Mouse (Mus musculus) monocyte, adult 2 months (primary cell): Measurements from ENCODE around the gene Mrps16.

ENCODE experiments used
- DNase-seq, 2 experiments: peaks; one replicate each; pipeline ENCODE4 v3.0.0; 2022; ENCODE audit warnings: low spot score in 2 of 2, low read depth in 1 of 2

Mrps16 gene

DNA sequence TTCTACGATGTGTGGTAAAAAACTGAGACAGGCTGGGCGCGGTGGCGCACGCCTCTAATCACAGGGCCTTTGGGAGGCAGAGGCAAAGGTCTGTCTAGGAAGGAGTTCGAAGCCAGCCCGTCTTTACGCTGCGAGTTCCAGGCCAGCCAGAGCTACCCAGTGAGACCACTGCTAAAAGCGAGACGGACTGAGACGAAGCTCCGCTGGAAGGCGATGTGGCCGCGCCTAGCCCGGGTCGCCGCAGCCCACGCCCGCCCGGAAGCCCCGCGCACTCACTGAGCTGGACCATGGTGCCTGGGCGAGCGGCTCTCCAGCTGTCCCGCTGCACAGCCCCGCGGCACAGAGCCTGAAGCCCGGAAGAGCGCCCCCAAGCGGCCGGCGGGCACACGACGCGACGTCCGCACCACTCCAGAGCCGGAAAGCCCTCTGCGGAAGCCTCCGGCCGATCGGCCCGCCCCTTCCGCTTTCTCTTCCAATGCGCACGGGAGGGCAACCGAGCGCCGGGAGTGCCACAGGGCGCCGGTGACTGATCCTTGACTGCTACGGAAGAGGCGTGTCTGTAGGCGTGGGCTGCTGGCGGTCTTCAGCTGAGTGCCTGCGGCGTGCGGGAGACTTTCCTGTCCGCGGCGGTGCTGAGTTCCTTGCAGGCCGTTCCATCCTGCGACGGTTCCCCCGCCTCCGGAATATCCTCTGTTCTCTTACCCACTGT lies at the start of gene Mrps16:
Gene Mrps16 (minus strand): TSS at position 430 of the 709 bp plus-strand sequence.
- peak; percentile 86 to 87 for DNase-seq

DNA sequence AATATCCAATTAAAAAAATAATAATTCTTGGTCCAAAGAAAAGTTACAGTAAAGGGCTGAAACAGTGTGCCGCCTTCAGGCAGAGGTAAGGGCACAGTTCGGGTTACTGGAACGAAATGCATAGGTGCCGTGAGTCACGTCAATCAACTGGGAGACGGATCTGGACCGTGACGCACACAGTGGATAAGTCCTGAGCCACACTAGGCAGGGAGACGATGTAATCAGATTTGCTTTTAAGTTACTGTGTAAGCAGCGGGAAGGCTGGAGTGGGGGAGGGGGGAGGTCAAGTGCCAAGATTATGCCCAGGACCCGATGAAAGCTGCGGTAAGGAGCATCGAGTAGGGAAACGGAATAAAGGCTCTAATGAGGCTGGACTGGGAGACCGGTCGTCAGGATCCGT lies 48.8 kb upstream of the Mrps16 start:
- DNase-seq = no peak

DNA sequence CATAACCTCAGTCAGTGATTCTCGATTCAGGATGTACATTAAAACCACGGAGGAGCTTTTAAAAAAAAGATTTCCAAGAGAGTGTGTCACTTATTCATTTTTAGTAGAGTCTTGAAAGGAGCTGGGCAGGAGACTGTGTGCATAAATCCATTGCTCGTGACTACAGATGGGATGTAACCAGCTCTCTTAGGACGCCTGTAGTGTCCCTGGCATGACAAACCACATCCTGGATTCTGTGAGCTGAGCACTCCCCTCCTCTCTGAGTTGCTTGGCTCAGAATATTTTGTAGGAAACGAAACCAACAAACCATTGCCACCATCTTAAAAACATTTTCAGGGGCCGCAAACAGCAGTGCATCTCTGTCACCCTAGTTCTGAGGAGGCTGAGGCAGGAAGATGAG lies 43.5 kb upstream of the Mrps16 start:
- no peak for DNase-seq

- no peak for DNase-seq
Measured at GRCm38 (mm10) chr14:20432420-20432819, 39.0 kb upstream of the Mrps16 start.

DNA sequence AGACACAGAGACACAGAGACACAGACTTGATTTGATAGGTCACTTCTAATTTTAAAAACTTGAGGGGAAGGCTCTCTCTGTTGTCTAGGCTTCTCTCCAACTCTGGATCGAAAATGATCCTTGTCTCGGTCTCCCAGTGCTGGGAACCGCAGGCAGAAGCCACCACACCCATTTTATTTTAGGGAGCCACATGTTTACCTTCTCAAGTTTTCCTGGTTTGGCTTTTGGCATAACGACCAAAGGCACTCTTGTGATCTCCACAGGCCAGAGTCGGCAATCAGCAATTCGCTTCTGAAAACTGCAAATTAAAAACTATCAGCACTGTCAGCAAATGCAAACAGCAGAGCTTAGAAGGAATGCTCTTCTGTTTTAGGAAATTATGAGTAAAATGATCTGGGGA lies 38.3 kb upstream of the Mrps16 start:
- DNase-seq = no peak

DNA sequence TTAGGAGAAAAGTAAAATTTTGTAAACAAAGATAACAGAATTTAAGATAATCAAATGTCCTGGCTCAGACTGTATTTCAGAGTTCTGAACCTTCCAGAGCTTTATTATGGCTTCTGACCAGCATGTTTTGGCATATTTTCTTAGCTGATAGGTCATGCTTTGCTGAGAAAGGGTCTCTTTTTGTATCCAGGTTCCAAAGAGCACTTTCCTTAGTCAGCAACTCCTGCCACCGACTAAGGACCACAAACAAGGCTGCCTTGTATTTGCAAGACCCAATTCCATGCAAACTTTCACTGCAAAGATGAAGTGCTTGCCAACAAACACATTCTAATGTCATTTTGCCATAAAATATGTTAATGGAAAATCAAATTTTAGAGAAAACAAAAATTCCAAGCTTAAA lies 36.4 kb upstream of the Mrps16 start:
- DNase-seq = no peak

GRCm38 (mm10) chr14:20428593-20428992 lies 35.2 kb upstream of the Mrps16 start:
- no peak for DNase-seq

GRCm38 (mm10) chr14:20423046-20423445 lies 29.6 kb upstream of the Mrps16 start:
- DNase-seq = no peak

DNA sequence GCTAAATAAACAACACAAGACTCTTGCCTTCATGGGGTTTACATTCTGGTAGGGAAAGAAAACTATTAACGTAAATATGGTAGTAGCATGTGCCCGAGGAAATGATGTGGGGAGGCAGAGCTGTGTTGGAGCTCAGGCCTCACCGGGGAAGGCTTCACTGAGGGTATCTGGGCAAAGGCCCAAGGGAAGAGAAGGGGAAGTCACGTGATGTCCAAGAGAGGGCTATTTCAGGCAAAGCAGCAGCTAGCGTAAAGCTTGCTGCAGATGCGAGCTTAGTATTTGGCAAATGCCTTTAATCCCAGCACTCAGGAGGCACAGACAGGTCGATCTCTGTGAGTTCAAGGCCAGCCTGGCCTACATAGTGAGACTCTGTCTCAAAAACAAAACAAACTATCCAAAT lies 28.8 kb upstream of the Mrps16 start:
- no peak for DNase-seq

DNA sequence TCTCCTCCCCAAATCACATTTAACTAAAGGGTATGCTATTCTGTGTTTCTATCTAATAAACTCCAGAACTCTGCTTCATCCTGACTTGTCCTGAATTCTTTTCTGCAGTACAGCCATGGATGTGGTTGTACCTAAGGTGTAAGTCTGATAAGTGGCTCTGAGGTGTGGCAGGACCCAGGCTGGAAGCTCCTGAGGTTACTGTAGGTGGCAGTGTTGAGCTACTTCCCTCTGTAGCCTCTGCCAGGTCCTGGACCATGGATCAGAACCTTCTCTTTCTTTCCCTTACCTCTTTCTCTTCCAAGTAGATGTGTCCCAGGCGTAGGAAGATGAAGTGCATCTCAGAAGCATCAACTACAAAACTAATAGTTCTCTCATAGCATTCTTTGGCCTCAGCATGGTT lies 6.6 kb upstream of the Mrps16 start:
- no peak for DNase-seq

GRCm38 (mm10) chr14:20398864-20399263 lies 5.4 kb upstream of the Mrps16 start:
- DNase-seq = no peak

DNA sequence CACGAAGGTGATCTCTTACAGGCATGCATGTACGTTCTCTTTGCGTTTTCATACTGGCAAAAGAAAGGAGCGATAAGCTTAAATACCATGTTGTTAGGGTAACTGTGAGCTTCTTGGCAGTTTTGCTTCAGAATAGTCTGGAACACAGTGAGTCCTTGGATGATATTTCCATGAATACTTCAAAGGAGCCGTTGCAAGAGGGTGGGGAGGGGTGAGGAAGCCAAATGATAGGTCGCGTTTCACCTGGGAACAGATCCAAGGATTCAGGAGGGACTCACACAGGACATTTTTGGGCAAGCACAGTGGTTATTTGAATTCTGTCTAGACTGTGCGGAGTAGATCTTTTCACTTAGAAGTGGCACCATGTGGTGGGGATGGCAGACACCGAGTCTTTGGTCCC lies 3.8 kb upstream of the Mrps16 start:
- DNase-seq = no peak

DNA sequence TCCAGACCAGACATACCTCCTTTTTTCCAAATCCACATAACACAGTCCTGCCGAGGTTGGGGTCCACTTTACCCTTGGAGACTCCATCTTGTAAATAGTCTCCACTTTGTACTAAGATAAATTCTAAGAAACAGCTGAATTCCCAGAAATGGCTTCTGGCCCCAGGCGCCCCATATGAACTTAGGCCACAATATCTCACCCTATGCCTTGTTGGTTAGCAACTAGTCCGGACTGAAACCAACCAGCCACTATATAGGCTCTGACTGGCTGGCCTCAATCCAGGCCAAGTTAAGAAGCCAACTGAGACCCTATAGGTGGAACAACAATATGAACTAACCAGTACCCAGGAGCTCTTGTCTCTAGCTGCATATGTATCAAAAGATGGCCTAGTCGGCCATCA lies 1.1 kb downstream of the Mrps16 start:
- no peak for DNase-seq

GRCm38 (mm10) chr14:20389446-20390079 lies 3.9 kb downstream of the Mrps16 start:
- DNase-seq = no peak

- peak; percentile 86 to 89 for DNase-seq
Measured at GRCm38 (mm10) chr14:20388441-20389129, 4.8 kb downstream of the Mrps16 start, which contains the start of gene Dnajc9. Gene Dnajc9, minus strand, starts transcription at chr14:20388910.

GRCm38 (mm10) chr14:20379753-20380430 lies 13.5 kb downstream of the Mrps16 start:
- no peak for DNase-seq

GRCm38 (mm10) chr14:20379087-20379640 lies 14.3 kb downstream of the Mrps16 start:
- no peak for DNase-seq

DNA sequence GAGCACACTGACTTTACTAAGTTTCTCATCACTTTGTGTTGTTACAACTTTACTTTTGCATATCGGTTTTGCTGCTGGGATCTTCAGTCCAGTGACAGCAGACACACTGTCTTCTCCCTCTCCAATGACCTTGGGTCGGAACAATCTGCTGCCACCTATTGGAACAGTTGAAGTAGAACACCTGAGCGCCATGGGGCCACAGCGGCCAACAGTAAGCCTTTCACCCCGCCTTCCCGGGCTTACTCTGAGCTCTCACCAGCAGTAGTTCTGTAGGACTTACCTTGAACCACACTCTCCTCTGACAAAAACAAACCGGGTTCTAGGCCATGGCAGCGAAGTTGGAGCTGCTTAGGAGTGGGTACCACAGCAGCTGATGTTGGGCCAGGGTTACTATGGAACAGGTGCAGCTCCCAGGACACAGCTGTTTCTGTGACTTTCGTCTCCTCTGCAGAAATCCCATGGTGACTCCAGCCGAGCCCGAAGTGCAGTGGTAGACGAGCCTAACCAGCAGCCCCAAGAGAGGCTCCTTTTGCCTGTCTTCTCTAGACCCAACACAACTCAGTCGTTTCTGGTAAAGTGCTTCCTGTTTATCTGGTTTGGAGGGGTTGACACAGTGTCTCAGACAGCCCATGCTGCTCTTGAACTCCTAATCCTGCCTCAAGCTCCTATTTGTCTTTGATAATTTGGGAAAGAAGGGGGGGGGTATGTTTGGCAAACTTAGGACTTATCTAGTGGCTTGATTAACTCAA lies 14.9 kb downstream of the Mrps16 start:
- DNase-seq = peak in 1 of 2 experiments; percentile 23

DNA sequence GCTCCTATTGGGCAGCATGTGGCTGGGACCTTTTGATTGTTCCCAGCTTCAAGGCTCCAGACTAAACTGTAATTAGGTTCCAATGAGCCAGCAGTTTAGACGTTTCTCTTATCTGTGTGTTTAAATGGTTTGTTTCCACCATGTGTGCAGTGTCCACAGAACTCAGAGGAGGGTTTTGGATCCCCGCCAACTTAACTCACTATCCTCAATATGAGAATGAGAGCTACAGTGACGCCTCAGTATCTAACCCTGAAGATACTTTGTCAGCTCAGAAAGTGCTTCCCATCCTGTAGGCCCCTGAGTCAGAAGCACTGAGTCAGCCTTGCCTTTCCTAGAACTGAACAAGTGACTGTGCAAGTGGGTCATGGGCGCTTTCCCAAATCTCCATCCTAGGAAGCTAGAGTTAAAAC lies 16.3 kb downstream of the Mrps16 start:
- DNase-seq = no peak

DNA sequence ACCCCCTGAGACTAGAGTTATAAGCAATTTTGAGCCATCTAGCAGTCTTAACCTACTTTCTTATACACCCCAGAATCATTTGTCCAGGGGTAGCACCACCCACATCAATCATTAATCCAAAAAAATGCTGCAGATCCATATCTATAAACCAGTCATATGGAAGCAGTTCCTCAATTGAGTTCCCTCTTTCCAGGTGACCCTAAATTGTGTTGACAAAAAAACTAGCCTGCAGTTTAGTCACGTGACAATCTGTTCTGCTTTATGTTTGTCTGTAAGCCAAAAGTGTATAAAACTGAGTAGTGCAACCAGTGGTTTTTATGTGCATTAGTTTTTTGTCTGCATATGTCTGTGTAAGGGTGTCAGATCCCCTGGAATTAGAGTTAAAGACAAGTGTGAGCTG lies 21.6 kb downstream of the Mrps16 start:
- DNase-seq = no peak

DNA sequence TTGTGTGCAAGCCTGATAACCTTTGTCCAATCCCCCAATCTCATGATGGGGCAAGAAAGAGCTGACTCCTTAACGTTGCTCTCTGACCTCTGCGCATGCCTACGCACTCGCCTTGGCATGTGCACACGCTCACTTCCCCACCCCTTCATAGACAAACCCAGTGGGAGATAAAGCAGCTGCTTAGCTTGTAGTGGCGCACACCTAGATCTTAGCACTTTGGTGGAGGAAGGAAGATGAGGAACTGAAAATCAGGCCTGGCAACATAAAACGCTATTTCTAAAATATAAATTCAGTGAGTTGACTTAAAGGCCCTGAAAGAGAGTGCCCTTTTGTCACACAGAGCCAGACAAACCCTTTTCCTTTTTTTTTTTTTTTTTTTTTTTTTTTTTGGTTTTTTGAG lies 22.6 kb downstream of the Mrps16 start:
- DNase-seq = no peak
